Mouse (Mus musculus): ENCODE measurements around the gene Cd274. TPM values are rescaled to one million over a fixed set of nuclear protein-coding genes. Genes with fewer than 3 reads are reported as not detected.

The Cd274 gene
- total RNA-seq, 4 experiments from 2014 or later, result 1.6 to 3.4 (median 2.2) TPM

GRCm38 (mm10) chr19:29422013-29422645 is 54.9 kb downstream of the Cd274 start:
- no peak for DNase-seq (ENCODE audit: low spot score in 2 of 2)

DNA sequence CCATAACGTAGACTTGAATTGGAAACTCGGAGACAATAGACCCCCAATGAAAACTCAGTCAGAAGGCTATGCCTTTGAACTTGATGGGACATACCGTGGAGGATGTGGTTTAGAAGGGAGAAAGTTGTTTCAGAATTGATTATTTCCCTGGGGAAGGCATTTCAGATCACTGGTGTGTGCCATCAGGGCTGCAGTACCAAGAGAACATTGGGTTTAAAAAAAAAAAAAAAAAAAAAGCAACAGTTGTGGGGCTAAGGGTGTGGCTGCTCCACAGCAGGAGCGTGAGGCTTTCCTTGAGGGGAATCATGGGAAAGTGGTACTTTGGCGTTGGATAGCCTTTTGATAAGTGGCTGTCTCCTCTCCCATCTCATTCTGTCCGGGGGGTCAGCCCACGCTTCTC is 55.5 kb downstream of the Cd274 start:
- no peak for DNase-seq (ENCODE audit: low spot score in 2 of 2)

- no peak for DNase-seq (ENCODE audit: low spot score in 2 of 2)
Observed at GRCm38 (mm10) chr19:29430516-29430915, 63.3 kb downstream of the Cd274 start.

DNA sequence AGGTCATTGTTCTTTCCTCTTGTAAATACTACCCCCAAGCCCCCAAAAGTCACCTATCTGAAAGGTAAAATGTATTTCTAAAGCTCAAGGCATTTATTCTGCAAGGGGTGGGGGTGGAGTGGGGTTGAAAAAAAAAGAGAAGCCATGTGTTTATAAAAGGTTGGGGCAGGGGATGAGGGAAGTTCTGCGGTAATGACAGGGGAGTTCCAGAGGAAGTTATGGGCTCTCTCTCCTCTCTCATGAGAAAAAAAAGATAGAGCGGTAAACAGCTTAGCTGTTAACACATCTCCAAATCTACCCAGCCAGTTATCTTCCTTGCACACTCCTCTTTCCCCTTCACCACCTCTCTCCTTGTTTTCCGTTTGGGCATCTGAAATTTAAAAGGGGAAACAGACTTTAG is 63.7 kb downstream of the Cd274 start:
- no peak for DNase-seq (ENCODE audit: low spot score in 2 of 2)

DNA sequence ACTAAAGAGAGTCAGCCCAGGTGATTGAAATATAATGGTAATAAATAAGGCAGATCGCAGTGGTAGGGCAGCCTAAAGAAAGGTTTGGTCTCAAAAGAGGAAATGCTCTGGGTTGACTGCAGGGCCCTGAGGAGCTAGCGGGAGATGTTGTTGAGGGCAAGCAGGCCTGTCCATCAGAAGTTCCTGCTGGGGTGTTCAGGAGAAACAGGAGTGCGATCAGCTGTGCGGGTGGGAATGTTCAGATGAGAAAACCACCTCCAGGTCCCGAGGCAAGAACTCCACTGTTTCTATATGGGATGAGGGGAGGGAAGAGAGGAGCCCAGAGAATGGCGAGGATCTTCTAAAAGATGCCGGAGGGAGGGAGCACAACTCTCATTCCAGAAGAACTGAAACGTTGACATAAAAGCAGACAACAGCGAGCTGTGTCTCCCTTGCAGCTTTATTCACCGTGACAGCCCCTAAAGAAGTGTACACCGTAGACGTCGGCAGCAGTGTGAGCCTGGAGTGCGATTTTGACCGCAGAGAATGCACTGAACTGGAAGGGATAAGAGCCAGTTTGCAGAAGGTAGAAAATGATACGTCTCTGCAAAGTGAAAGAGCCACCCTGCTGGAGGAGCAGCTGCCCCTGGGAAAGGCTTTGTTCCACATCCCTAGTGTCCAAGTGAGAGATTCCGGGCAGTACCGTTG is 69.7 kb downstream of the Cd274 start:
- no peak for DNase-seq (ENCODE audit: low spot score in 2 of 2)

Other genes with a start within 250 kb of the Cd274 start
- gene Jak2, start 115.6 kb upstream of the Cd274 start, total RNA-seq (2022), result 10 to 100 TPM; 34.2 to 39.8 (median 35.1) TPM
- gene Insl6, start 42.1 kb upstream of the Cd274 start, total RNA-seq (2022), result 1 to 10 TPM in 1 of 4 experiments, under 1 TPM in 1, not detected in 2; 0.57 to 1.4 TPM
- gene Rln1, start 32.8 kb upstream of the Cd274 start, total RNA-seq (2022), result 1 to 10 TPM in 3 of 4 experiments, under 1 TPM in 1; 0.40 to 3.3 (median 1.4) TPM
- 10 to 100 TPM; 22.4 to 36.2 (median 26.7) TPM for gene Plgrkt, start 65 bp upstream of the Cd274 start, total RNA-seq (2022)
- gene Pdcd1lg2, start 43.5 kb downstream of the Cd274 start, total RNA-seq (2022), result under 1 TPM in 2 of 4 experiments, not detected in 2; 0.22 to 0.30 TPM
- 10 to 100 TPM; 31.5 to 38.2 (median 33.7) TPM for gene Ric1, start 154.8 kb downstream of the Cd274 start, total RNA-seq (2022)

Measured in left cerebral cortex, adult 8-10 months (tissue).